Mouse (Mus musculus) gastrocnemius, adult 2 months (tissue): ENCODE results near the gene Maml2. TPM values are rescaled to one million over a fixed set of nuclear protein-coding genes. Genes with fewer than 3 reads are reported as not detected.
A peak's percentile ranks its signal among the peaks of the same experiment; 100 is the strongest.
"Not testable (repeated sequence)": the region's sequence is repeated elsewhere in the genome, so short reads cannot be mapped to it uniquely, and the experiment has no call there.

Experiments
- DNase-seq: peaks from one replicate; pipeline ENCODE4 v3.0.0; 2022
- H3K27ac ChIP-seq: fragments of 200-600 bp; 2 replicates; pipeline ENCODE4 v1.8.1; 2022; ENCODE audit warnings: mild to moderate bottlenecking
- H3K4me3 ChIP-seq: fragments of 200-600 bp; 2 replicates; pipeline ENCODE4 v1.8.1; 2022; ENCODE audit warnings: mild to moderate bottlenecking, moderate library complexity
- CTCF ChIP-seq: fragments of 200-600 bp; IDR thresholded peaks from 2 replicates; pipeline ENCODE4 v1.8.1; 2022; ENCODE audit warnings: antibody characterized with exemption, mild to moderate bottlenecking, moderate library complexity
- intact Hi-C: fragments of 180-260 bp; cut with DNase I; formaldehyde crosslinking; loops from one replicate; pipeline ENCODE4 v1.15.1; 2025
- microRNA-seq: library from miRNA; unstranded; fragments of <30 nt; microRNA quantifications from one replicate; pipeline ENCODE4 v1.2.0, GENCODE M21; 2021
- total RNA-seq, 2 experiments: library from RNA; stranded (reverse); gene quantifications; 2 replicates each; pipeline ENCODE4 v1.2.3; 2021

Gene Maml2
- total RNA-seq, 2 experiments from 2014 or later = 2.9 to 3.0 TPM

GRCm38 (mm10) chr9:13703100-13703499 lies 405.3 kb downstream of the Maml2 start:
- no peak overlapping the region for H3K27ac ChIP-seq
- DNase-seq = no peak
- intact Hi-C loops = no loop called here
- TF ChIP-seq CTCF = no peak
- H3K4me3 ChIP-seq = no peak overlapping the region

DNA sequence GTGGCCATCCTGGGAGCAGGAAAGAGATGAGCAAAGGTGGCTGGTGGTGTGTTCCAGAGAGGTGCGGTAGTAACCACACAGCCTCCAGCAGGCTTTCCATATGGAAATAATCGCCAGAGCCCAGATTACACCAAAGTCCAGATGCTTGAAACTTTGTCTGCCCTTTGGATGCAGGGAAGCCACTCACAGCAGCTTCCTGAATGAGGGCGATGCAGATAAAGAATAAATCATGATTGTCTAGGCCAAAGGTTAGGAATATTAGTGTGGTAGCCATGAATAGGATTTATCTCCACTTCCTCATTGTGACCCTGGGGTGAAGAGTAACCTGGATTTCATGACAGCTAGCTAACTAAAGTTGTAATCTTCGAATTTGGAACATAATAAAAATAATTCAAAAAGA lies 407.2 kb downstream of the Maml2 start:
- no peak for TF ChIP-seq CTCF
- DNase-seq = no peak
- intact Hi-C loops = no loop called here

GRCm38 (mm10) chr9:13707066-13707555 lies 409.4 kb downstream of the Maml2 start:
- no peak for TF ChIP-seq CTCF
- H3K4me3 ChIP-seq = no peak overlapping the region
- H3K27ac ChIP-seq = no peak overlapping the region
- DNase-seq = no peak
- intact Hi-C loops = no loop called here

More for the DNA sequence above, 407.2 kb downstream of the Maml2 start:
- Histone ChIP-seq H3K4me3 (no peak overlapping the region), H3K27ac (no peak overlapping the region)

GRCm38 (mm10) chr9:13709436-13709835 lies 411.7 kb downstream of the Maml2 start:
- no peak overlapping the region for H3K4me3 ChIP-seq
- no peak for DNase-seq
- intact Hi-C loops = no loop called here
- TF ChIP-seq CTCF = no peak
- no peak overlapping the region for H3K27ac ChIP-seq

- not testable (repeated sequence) for H3K27ac ChIP-seq
Observed at GRCm38 (mm10) chr9:13715891-13716290, 418.1 kb downstream of the Maml2 start.

GRCm38 (mm10) chr9:13716316-13717099 lies 418.8 kb downstream of the Maml2 start:
- intact Hi-C loops = loop anchor here (1.0 to 5.0 kb wide), 3 partner anchors 36 to 485 kb away; partner anchors contain the start of gene Maml2
- TF ChIP-seq CTCF = peak; percentile 90
- Histone ChIP-seq H3K27ac (no peak overlapping the region), H3K4me3 (no peak overlapping the region)
- peak; percentile 79 for DNase-seq

More at GRCm38 (mm10) chr9:13715891-13716290, 418.1 kb downstream of the Maml2 start:
- intact Hi-C loops = loop anchor here (1.0 to 5.0 kb wide), 3 partner anchors 35 to 485 kb away; partner anchors contain the start of gene Maml2
- not testable (repeated sequence) for DNase-seq, H3K4me3 ChIP-seq

DNA sequence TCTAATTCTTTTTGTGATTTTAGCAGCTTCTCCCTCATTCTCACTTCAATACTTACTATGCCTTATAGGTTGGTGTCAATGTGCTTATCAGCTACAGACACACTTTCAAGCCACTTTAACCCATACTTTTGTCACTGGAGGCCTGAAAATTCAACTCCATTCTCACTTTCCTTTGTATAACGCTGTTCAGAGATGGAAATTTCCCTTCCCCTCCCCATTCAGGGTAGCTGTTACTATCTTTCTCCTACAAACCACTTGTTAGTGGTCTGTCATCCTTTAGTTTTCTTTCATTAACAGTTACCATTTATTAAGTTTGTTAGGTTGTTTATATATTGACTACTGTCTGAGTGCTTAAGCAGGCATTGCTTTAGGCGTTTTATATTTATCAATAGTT lies 450.6 kb downstream of the Maml2 start, which contains the start of gene Mtmr2:
TSS of gene Mtmr2 (plus strand) at position 7 of the 394 bp plus-strand sequence.
- TF ChIP-seq CTCF = no peak
- Histone ChIP-seq H3K27ac (peak within 1 kb of the TSS; percentile 95), H3K4me3 (peak within 1 kb of the TSS; percentile 90)
- intact Hi-C loops = no loop called here
- no peak for DNase-seq

- H3K4me3 ChIP-seq = peak overlapping the region; percentile 90
- DNase-seq = peak; percentile 98
- H3K27ac ChIP-seq = peak overlapping the region; percentile 95
- intact Hi-C loops = no loop called here
- TF ChIP-seq CTCF = no peak
Observed at GRCm38 (mm10) chr9:13748798-13749674, 451.3 kb downstream of the Maml2 start.

GRCm38 (mm10) chr9:13749675-13749998 lies 451.9 kb downstream of the Maml2 start:
- TF ChIP-seq CTCF = no peak
- no peak for DNase-seq
- H3K4me3 ChIP-seq = peak overlapping the region; percentile 90
- H3K27ac ChIP-seq = peak overlapping the region; percentile 95
- intact Hi-C loops = no loop called here

- Histone ChIP-seq H3K27ac (peak overlapping the region; percentile 72), H3K4me3 (no peak overlapping the region; the same call in 1 of the 2 replicates)
- no peak for DNase-seq
- intact Hi-C loops = no loop called here
- no peak for TF ChIP-seq CTCF
Observed at GRCm38 (mm10) chr9:13752543-13752942, 454.8 kb downstream of the Maml2 start.

Small RNAs within 50 kb of the gene (microRNA-seq; reads per million reads assigned to microRNA genes)
- not detected for gene Gm22643

Other genes starting within 250 kb of the Maml2 start
- gene Jrkl, start 52.1 kb upstream of the Maml2 start, total RNA-seq = 1 to 10 TPM; 2.8 to 3.5 TPM
- gene Ccdc82, start 51.0 kb upstream of the Maml2 start, total RNA-seq = 1 to 10 TPM; 4.4 to 5.9 TPM
- not detected for gene Gm17571, start 148.8 kb downstream of the Maml2 start, total RNA-seq